Mouse (Mus musculus) urinary bladder, postnatal 4 days (tissue): ENCODE measurements around the gene Mid1.
A peak's percentile ranks its signal among the peaks of the same experiment; 100 is the strongest.

ENCODE experiments used
- DNase-seq, 2 experiments: peaks; one replicate each; pipeline ENCODE4 v3.0.0; 2021 to 2022; ENCODE audit warnings: low spot score in 2 of 2

The Mid1 gene

DNA sequence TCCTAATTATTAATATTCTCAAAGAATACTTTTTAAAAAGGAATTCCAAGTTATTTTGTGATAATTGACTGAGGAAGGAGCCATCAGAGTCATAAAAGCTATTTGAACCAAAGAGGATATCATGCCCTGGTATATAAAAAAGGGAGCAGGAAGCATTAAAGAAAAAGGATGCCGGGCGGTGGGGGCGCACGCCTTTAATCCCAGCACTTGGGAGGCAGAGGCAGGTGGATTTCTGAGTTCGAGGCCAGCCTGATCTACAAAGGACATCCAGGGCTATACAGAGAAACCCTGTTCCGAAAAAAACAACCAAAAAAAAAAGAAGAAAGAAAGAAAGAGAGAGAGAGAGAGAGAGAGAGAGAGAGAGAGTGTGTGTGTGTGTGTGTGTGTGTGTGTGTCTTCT is 286.6 kb downstream of the Mid1 start:
- peak in 1 of 2 experiments; percentile 57 for DNase-seq

DNA sequence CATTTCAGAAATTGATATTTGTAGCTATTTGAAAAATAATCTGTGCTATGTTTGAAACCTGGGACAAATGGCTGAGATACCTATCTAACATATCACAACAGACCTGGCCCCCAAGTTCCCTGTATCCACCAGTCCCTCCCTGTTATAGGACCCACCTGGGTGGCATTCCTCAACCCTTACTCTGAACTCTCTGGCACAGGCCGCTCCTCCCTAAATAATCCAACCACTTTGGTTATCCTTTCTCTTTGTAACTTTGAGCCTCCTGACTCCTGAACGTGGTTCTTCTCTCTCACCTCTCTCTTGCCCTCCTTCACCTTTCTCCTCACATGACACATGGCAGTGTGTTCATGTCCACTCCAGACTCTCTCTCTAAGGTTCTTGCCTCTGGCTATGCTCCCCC is 287.1 kb downstream of the Mid1 start:
- DNase-seq, result peak in 1 of 2 experiments; percentile 60

DNA sequence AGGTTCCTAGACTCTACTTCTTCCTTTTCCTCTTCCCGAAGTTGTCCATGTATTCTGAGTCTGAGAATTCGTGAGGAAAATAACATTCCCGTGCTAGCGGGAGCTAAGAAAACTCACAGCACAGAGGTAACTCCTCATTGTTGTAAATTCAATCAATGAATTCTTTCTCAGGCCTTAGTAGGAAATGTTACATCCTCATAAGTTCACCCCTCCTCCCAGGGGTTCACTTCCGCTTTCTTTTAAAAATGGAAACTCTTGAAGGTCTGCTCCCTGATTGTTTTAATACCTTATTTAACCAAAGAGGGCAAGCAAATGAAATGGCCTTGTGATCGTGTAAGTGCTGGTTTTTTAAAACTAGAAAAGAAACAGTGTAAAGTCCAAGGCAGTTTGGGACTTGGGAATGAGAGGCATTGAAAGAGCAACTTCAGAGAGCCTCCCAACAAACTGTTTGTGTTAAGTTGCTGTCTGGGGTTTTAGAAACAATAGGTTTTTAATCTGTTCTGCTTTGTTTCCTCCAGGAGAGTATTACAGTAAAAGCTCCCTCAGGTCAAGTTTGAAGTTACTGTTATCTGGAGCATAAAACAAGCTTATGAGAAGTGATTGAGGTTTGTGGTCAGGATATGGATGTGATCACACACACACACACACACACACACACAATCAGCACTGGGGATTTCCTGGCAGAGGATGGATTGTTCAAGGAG is 287.9 kb downstream of the Mid1 start:
- peak in 1 of 2 experiments; percentile 59 for DNase-seq

DNA sequence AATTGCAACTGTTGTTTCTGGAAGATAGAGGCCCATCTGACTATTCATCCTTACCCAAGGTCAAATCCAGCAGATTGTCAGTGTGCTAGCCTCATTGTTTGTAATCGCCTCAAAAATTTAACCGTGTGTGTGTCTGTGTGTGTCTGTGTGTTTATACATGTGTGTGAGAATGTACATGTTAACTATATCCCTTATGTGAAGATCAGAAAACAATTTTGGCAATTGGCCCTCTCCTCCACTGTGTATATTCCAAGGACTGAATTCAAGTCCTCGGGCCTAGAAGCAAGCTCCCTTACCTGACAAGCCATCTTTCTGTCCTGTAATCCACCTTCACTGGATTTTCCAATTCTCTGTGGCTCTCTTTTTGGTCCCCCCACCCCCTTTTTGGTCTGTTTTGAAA is 288.8 kb downstream of the Mid1 start:
- DNase-seq, result peak in 1 of 2 experiments; percentile 58

DNA sequence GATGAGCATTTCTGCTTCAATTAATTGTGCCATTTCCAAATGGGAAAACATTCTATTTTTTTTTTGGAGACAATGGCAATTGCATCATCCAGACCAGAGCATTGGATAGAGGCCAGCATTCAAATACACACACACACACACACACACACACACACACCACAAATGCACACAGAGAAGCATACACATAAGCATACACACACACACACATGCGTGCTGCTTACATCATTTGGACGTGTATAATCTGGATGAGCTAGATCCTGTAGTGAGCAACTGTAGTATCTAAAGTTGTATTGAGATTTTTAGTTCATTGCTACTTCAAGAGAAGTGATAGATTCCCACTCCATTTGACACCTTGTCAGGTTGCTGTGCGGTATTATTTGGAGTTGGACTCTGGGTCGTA is 289.5 kb downstream of the Mid1 start:
- peak; percentile 23 to 59 for DNase-seq

DNA sequence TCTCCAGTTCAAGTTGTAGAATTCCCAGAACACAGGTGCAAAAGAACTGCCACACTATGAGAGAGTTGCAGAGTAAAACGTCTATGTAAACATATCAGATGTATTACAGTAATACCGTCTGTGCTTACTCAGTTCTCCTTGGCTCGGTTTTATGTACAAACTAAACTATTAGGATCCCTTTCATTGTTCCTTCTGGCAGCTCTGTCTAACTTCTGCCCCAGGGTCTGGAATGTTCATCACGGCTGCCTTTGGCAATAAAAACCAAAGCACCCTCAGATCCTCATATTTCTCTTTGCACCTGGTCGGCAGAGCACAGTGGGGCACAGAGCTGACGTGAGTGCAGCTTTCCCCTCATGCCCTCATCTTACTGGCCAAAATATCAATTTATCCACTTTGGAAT is 290.0 kb downstream of the Mid1 start:
- DNase-seq, result peak in 1 of 2 experiments; percentile 67

DNA sequence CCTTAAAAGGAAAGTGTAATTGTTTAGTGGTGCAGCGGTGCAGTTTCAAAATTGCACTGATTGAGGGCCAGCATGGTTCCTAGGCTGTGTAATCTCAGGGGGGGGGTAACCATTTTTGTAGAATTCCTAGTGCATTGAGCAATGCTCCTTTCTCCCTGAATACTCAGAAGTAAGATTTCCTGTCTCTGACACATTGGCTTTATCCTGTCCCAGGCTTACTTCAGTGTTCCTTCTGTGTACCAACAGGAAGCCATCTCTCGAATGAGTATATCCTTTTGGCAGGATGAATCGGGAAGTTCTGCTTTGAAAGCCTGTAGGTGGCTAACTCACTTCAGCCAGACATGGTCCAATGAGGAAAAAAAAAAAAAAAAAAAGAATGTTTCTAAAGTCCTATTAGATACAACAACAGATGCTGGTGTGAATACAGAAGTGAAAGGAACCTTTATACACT is 290.7 kb downstream of the Mid1 start:
- peak in 1 of 2 experiments; percentile 61 for DNase-seq

DNA sequence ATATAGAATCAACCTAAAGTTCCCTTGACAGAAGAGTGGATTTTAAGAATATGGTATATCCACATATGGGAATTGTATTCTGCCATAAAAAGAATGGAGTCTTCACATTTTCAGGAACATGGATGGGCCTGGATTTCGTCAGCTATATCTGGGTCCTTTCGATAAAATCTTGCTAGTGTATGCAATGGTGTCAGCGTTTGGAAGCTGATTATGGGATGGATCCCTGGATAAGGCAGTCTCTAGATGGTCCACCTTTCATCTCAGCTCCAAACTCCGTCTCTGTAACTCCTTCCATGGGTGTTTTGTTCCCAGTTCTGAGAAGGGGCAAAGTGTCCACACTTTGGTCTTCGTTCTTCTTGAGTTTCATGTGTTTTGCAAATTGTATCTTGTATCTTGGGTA is 291.3 kb downstream of the Mid1 start:
- peak in 1 of 2 experiments; percentile 57 for DNase-seq

DNA sequence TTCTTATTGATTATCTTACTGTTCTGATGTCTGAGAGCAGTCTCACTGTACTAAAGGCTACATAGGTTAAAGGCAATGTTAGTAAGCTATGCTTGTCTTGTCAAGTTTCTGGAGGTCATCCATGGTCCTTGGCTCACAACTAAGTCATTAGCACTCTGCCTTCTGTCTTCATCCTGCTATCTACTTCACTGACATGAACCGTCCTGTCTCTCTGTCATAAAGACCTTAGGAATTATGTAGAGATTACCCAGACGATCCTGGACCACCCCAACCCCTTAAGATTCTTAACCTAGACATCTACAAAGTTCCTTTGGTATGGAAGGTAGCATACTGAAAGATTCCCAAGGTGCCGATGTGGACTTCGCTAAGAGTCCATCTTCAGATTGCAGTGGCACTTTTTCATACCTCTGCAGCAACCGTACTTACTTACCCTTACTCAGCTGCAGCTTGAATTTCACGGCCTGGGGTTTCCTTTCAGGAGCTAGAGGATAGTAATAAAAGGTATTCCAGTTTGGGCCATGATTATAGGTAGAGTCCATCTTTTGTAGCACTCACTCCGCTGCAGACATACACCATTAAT is 292.9 kb downstream of the Mid1 start:
- peak in 1 of 2 experiments; percentile 68 for DNase-seq

DNA sequence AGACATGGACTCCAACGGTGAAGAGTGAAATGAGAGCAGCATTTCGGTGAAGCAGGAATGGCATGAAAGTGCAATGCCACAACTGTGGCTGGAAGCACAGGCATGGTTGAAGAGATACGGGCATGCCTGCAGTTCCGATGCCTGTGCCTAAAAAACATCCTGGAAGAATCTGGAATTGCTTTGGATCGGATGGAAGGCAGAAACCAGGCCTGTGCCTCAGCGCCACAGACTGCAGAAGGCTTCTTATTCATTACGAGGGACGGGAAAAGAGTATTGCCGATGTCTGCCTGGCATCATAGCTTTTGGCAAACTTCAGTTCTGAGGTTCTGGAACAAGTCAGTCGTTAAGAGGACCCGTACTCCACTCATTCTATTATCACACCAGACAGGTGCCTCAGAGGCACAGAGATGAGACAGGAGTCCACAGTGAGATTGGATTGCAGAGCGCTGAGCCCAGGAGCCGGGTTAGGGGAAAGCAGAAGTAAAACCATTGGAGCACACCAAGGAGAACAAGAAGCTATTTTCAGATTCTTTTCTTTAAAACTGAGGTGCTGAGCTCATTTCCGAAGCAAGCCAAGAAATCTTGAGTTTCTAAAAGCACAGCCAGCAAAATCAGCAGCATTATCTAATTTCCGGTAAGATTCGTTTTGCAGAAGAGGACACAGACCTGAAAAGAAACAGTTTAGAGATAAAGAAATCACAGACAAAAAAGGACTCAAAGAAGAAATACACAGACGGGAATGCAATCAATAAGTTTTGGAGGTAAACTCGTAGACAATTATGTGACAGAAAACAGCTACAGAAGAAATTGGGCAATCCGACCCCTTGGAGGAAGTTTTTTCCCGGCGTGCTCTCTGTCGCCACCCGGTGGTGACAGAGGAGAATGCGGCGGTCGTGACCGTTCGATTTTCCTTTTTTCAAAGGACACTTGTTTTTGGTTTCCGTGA is 293.7 kb downstream of the Mid1 start:
- DNase-seq, result peak; percentile 76 to 94

DNA sequence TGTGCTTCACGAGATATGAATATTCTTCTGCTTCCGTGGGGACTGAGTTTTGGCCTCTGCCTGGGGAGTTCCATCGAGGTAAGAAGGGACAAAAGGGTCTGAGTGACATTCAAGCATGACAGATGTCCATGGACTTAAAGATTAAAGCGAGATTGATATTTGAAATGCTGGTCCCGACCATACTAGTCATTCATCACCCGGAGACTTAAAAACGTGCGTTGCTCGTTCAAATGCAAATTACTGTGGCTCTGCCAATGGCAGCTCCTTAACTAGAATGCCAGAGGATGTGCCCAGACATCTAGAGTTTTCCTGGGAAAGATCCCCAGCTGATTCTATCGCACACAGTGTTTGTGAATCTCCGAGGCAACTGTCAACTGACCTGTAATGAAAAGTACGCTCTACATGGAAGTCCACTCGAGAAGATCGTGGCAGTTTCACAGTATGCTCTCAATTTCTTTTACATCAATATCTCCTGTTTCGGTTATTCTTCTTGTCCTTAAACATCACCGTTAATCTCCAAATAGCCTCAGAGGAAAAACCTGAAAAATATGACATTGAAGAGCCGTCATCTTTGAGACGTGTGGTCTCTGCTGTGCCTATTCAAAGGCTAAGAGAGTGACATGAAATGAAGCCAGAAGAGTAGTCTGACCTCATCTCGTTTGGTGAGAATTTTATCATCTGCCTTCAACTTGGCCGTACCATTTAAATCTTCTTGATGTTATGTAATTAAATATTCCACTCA is 294.6 kb downstream of the Mid1 start:
- DNase-seq, result peak in 1 of 2 experiments; percentile 65

DNA sequence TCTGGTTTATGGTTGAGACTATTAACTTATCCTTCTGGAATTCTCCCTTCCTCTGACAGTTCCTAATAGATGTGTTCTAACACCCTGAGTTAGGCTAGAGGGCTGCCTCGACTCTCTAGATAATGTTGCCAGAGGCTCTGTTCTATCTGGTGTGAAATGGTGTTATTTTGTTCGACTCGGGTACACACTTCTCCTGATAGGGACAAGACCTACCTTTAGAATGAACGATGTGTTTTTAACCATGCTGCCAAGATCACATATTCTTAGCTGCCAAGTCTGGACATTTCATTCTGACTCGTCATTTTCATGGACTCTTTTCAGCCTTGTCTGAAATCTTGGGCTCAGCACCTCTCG is 295.2 kb downstream of the Mid1 start:
- DNase-seq, result peak in 1 of 2 experiments; percentile 63

DNA sequence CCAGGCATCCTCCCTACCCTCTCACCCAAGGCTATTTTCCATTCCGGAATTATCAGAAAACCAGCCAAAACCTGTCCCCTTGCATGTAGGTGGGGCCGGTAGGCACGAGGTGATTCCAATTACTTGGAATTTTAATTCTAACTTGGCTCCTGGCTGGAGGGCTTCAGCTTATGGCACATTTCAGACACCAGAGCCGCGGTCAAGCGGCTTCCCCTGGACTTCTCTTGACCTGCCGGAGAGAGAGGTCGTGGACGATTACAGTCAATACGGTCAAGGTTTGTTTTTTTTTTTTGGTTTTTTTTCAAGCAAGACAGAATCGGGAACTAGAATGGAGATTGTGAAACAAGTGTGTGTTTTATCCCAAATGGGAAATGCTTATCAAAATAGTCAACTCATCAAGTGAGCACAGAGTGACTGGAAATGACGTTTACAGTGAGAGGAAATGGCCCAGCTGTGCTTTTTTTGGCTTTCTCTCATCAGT is 295.9 kb downstream of the Mid1 start:
- DNase-seq, result peak in 1 of 2 experiments; percentile 75

DNA sequence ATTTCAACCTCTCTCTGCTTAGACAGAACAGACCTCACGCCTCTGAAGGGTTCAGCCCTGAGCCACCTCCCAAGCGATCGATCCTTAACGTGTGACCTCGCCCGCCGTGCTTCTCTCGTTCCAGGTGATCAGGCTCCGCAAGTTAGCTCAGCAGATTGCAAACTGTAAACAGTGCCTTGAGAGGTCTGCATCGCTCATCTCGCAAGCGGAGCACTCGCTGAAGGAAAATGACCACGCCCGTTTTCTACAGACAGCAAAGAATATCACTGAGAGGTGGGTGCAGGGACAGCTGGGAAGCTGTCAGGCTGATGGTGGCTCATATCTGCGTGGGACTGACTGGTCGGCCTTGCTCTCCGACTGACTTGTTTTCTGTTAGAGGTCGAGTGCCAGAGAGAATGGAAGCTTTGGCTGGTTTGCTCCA is 296.8 kb downstream of the Mid1 start:
- peak; percentile 60 to 89 for DNase-seq

DNA sequence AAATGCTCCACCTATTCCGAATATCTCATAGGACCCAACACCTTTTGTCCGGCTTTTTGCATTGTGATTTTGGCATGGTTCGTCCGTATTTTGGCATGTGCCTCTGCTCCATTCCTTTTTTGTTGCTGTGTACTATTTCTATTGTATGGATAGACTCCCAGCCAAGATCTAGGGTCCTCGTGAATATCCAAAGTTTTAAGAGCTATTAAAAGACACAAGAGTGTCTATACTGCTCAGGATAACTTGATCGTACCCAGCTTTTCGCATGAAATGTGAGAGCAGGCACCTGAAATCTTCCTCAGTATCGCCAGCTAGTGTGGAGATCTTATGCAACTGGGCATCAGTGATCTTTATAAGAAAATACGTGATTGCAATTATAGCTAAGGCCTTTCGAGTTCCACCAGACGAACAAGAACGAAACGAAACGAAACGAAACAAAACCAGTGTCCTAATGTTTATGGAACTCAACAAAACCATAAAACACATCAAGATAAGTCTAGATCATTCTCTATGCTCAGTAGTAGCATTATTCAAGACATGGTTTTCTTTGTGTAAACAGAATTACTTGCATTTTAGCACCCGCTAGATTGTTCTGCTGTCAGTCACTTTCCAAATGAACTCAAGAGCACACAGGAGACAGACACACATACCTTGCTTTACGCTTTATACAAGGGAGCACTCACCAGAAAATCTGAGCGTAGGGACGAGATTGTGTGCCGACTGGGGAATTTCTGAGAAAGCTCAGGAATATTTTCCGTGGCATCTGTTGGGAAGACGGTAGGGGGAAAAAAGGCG is 297.8 kb downstream of the Mid1 start:
- DNase-seq, result peak in 1 of 2 experiments; percentile 67

DNA sequence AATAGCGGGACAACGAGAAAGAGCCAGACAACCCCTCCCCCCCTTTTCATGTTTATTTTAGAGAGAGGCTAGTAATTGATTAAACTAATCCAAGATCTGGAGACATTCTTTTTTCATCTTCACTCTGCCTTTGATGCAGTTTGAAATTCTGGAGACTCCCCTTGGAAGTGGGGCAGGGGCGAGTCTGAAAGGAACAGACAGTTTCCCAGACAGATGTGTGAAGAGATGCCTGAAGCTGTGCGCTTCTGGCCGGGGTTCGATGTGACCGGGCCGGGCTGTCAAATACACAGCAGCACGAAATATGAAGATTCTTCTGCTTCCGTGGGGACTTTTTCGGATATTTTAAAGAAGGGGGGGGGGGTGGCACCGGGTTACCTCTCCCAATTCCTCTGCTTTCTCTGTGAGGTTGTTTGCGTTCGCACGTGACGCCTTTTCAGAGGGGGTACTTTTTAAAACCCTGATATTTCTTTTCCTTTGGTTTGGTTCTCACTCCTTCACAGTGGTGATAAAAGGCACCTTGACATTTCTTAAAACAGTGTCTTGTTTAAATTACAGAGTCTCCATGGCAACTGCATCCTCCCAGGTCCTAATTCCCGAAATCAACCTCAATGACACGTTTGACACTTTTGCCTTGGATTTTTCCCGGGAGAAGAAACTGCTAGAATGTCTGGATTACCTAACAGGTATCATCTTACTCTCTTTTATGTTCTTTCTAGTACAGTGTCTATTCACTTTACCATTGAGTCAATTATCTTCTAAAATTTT is 298.6 kb downstream of the Mid1 start:
- DNase-seq, result peak in 1 of 2 experiments; percentile 83

DNA sequence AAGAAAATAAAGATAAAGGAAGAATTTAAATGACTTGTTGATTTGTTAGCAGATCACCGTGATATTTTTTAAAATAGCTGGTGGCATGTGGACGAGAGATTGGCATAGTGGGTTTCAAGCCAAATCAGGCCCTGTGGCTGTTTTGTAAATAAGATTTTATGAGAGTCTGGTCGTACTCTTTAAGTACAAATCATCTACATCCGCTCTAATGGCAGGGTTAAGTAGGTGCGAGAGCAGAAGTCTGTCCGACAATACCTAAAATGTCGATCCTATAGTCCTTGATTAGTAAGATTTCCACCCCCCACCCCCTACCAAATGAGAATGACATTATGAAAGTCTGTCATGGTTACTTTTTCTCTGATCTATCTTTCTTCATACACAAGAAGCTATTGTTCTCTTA is 299.3 kb downstream of the Mid1 start:
- peak in 1 of 2 experiments; percentile 61 for DNase-seq

DNA sequence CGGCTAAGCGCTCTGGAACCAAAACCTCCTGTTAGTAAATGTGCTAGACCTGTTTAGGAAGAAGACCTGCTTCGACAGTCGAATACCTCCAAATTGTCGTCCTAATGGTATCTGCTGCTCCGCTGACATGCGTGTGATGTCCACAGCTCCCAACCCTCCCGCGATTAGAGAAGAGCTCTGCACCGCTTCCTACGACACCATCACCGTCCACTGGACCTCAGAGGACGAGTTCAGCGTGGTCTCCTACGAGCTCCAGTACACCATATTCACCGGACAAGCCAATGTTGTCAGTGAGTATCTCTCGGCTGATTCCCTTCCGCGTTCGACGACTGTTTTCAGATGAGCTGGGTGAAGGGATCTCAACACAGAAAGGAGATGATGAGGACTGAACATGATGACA is 299.9 kb downstream of the Mid1 start:
- peak; percentile 45 to 82 for DNase-seq

DNA sequence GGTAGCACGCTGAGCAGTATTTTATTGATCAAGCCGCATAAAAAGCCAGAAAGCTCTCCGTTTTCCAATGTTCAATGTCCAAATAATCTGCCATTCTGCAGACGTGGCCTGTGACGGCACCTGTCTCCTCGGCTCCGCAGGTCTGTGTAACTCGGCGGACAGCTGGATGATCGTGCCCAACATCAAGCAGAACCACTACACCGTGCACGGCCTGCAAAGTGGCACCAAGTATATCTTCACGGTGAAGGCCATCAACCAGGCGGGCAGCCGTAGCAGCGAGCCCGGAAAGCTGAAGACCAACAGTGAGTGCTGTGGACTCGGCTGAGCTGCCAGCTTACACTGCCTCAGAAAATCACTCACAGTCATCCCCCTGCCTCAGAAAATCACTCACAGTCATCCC is 300.8 kb downstream of the Mid1 start:
- DNase-seq, result peak; percentile 63 to 90
